Mouse (Mus musculus): ENCODE measurements around the gene Hnrnpll.
"Not testable (repeated sequence)": the region's sequence is repeated elsewhere in the genome, so short reads cannot be mapped to it uniquely, and the experiment has no call there.

Hnrnpll gene

GRCm38 (mm10) chr17:80058501-80058900, 3.6 kb downstream of the Hnrnpll start:
- DNase-seq = no peak

- DNase-seq = no peak
Observed at GRCm38 (mm10) chr17:80053931-80054734, 8.0 kb downstream of the Hnrnpll start.

- no peak for DNase-seq
Observed at GRCm38 (mm10) chr17:80051682-80052081, 10.5 kb downstream of the Hnrnpll start.

GRCm38 (mm10) chr17:80049300-80049699, 12.8 kb downstream of the Hnrnpll start:
- DNase-seq = not testable (repeated sequence)

GRCm38 (mm10) chr17:80048230-80048629, 13.9 kb downstream of the Hnrnpll start:
- peak; percentile 65 to 74 for DNase-seq

- DNase-seq = no peak
Observed at GRCm38 (mm10) chr17:80041739-80042138, 20.4 kb downstream of the Hnrnpll start.

GRCm38 (mm10) chr17:80028675-80029074, 33.5 kb downstream of the Hnrnpll start:
- no peak for DNase-seq

GRCm38 (mm10) chr17:80026189-80026936, 35.8 kb downstream of the Hnrnpll start:
- no peak for DNase-seq

GRCm38 (mm10) chr17:80022090-80022489, 40.0 kb downstream of the Hnrnpll start:
- no peak for DNase-seq

- no peak for DNase-seq
Observed at GRCm38 (mm10) chr17:80020495-80020894, 41.6 kb downstream of the Hnrnpll start.

GRCm38 (mm10) chr17:80018976-80019541, 43.1 kb downstream of the Hnrnpll start:
- DNase-seq = peak in 1 of 2 experiments; percentile 27

GRCm38 (mm10) chr17:80018239-80018975, 43.7 kb downstream of the Hnrnpll start:
- DNase-seq = no peak

GRCm38 (mm10) chr17:80017389-80017788, 44.7 kb downstream of the Hnrnpll start:
- peak; percentile 42 to 69 for DNase-seq

- DNase-seq = not testable (repeated sequence)
Observed at GRCm38 (mm10) chr17:80016400-80016799, 45.7 kb downstream of the Hnrnpll start.

GRCm38 (mm10) chr17:80014361-80014809, 47.7 kb downstream of the Hnrnpll start:
- no peak for DNase-seq

- DNase-seq = no peak
Observed at GRCm38 (mm10) chr17:80009926-80010325, 52.2 kb downstream of the Hnrnpll start.

- peak in 1 of 2 experiments; percentile 20 for DNase-seq
Observed at GRCm38 (mm10) chr17:80008847-80009246, 53.3 kb downstream of the Hnrnpll start.

- DNase-seq = peak; percentile 60 to 80
Observed at GRCm38 (mm10) chr17:80004345-80005239, 57.5 kb downstream of the Hnrnpll start.

- DNase-seq = not testable (repeated sequence)
Observed at GRCm38 (mm10) chr17:80003851-80004250, 58.3 kb downstream of the Hnrnpll start.

- DNase-seq = no peak
Observed at GRCm38 (mm10) chr17:80002385-80002852, 59.7 kb downstream of the Hnrnpll start.

GRCm38 (mm10) chr17:79999631-80000030, 62.5 kb downstream of the Hnrnpll start:
- DNase-seq = no peak
